Comparison of ENCODE assay signal across 8 mouse cellular contexts in the genomic region with DNA sequence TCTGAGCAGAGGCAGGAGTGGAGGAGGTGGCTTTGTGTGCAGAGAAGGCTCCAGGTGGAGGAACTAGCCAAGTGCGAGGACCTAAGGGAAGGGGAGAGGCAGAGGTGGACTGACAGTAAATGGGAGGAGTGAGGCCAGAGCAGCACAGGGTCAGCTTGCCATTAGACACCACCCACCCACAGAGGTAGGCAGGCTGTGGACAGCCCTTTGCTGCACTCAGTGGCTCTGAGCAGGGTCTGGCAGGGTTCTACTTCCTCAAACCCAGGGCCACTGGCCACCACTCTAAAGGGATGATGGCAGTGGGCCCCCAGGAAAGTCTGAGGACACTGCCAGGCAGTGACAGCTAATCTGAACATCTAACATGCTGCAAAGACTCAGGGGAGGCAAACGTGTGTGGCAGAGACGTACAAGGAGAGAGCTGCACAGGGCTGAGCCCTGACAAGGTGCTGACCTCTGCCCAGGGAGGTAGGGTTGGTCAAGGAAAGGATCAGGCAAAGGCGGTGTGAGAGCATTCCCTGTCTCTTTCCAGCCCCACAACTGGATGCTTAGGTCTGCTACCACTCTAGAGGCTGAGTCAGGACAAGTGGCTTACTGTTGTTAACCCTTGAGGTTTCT. TPM values are rescaled to one million over a fixed set of nuclear protein-coding genes. Genes with fewer than 3 reads are reported as not detected.
DNase-seq lines count a peak whose midpoint lies in the region; ATAC-seq and TF ChIP-seq lines count a peak whose summit lies in the region.
"Had no signal": no experiment of that assay in that cellular context is flagged by ENCODE, and none has a peak within 500 bp of the region (broad histone marks: within the 10 kb centered on the region; RNA-seq: fewer than 3 reads in every experiment).

No protein-coding gene starts in this region.

- 43% methylated on average over 4 of the region's 4 CpGs for whole genome bisulfite sequencing in kidney, postnatal 0 days
- WGBS in embryonic facial prominence, embryonic 11.5 days: 77% methylated on average over 4 of the region's 4 CpGs
- WGBS in hindbrain, embryonic 13.5 days: 72% methylated on average over 4 of the region's 4 CpGs
- 40% methylated on average over 4 of the region's 4 CpGs for WGBS in liver, postnatal 0 days (ENCODE audit: insufficient replicate concordance)

- H3K4me3 ChIP-seq in kidney, postnatal 0 days (replicated peaks; ENCODE audit: low read depth, low read length): 0 out of 2 replicates have a peak overlapping the region, but pooled peaks have one; percentile 44
- H3K4me3 ChIP-seq in embryonic facial prominence, embryonic 11.5 days (ENCODE audit: low read depth, low read length): no peak overlapping the region
- no peak overlapping the region for H3K4me3 ChIP-seq in hindbrain, embryonic 13.5 days
- H3K4me3 ChIP-seq in liver, postnatal 0 days (ENCODE audit: low read depth, low read length): peak overlapping the region; percentile 84

- H3K4me1 ChIP-seq in kidney, postnatal 0 days (replicated peaks; ENCODE audit: insufficient read depth, low read length): peaks cover 27% of the 10 kb centered on the region
- peaks cover 6% of the 10 kb centered on the region for H3K4me1 ChIP-seq in embryonic facial prominence, embryonic 11.5 days (ENCODE audit: control insufficient read depth, insufficient read depth, low read length)
- H3K4me1 ChIP-seq in hindbrain, embryonic 13.5 days (replicated peaks): peaks cover 46% of the 10 kb centered on the region
- H3K4me1 ChIP-seq in liver, postnatal 0 days (ENCODE audit: insufficient read depth): peaks cover 24% of the 10 kb centered on the region

- no peak for ATAC-seq in kidney, postnatal 0 days (replicated peaks; ENCODE audit: low FRiP score, low read depth)
- ATAC-seq in embryonic facial prominence, embryonic 11.5 days (replicated peaks; ENCODE audit: insufficient number of reproducible peaks, low FRiP score, low TSS enrichment, low read depth): no peak
- ATAC-seq in hindbrain, embryonic 13.5 days (ENCODE audit: low FRiP score): no peak
- ATAC-seq in liver, postnatal 0 days: no peak

- H3K9me3 ChIP-seq in kidney, postnatal 0 days (replicated peaks; ENCODE audit: low read length): no peaks in the 10 kb centered on the region
- no peaks in the 10 kb centered on the region for H3K9me3 ChIP-seq in embryonic facial prominence, embryonic 11.5 days (replicated peaks; ENCODE audit: control insufficient read depth, low read length)
- no peaks in the 10 kb centered on the region for H3K9me3 ChIP-seq in hindbrain, embryonic 13.5 days
- H3K9me3 ChIP-seq in liver, postnatal 0 days (ENCODE audit: low read length): no peaks in the 10 kb centered on the region

- H3K4me2 ChIP-seq in kidney, postnatal 0 days (ENCODE audit: low read length): peak overlapping the region; percentile 70
- H3K4me2 ChIP-seq in embryonic facial prominence, embryonic 11.5 days (ENCODE audit: low read depth, low read length): peak overlapping the region; percentile 2; the same call in 1 of the 2 replicates
- H3K4me2 ChIP-seq in hindbrain, embryonic 13.5 days: peak overlapping the region; percentile 99; the same call in 1 of the 2 replicates
- H3K4me2 ChIP-seq in liver, postnatal 0 days (ENCODE audit: low read depth, low read length): peak overlapping the region; percentile 91

- no peak overlapping the region for H3K27ac ChIP-seq in kidney, postnatal 0 days
- no peak overlapping the region for H3K27ac ChIP-seq in embryonic facial prominence, embryonic 11.5 days (replicated peaks; ENCODE audit: low read depth, low read length)
- no peak overlapping the region for H3K27ac ChIP-seq in hindbrain, embryonic 13.5 days
- peak overlapping the region; percentile 92 for H3K27ac ChIP-seq in liver, postnatal 0 days (ENCODE audit: low read depth)

- no peak for DNase-seq in kidney, postnatal 0 days (ENCODE audit: low spot score)
- DNase-seq in kidney, postnatal 10 days: no peak
- no peak for DNase-seq in embryonic facial prominence, embryonic 11.5 days (ENCODE audit: low spot score)
- DNase-seq in liver, postnatal 0 days: peak; percentile 21
- DNase-seq in cerebellum, adult 9-10 months: no peak
- DNase-seq in cerebellum, postnatal 10 days: no peak
- DNase-seq: cerebellum, postnatal 36 days had no signal

- no peak for TF ChIP-seq EP300 in liver, postnatal 0 days (IDR thresholded peaks at IDR 0.05; ENCODE audit: low read depth)

- peaks cover 23% of the 10 kb centered on the region for H3K36me3 ChIP-seq in kidney, postnatal 0 days (ENCODE audit: insufficient read depth, low read length)
- H3K36me3 ChIP-seq in embryonic facial prominence, embryonic 11.5 days (replicated peaks; ENCODE audit: control insufficient read depth, insufficient read depth, low read depth, low read length): peaks cover 13% of the 10 kb centered on the region
- peaks cover 66% of the 10 kb centered on the region for H3K36me3 ChIP-seq in hindbrain, embryonic 13.5 days
- peaks cover 39% of the 10 kb centered on the region for H3K36me3 ChIP-seq in liver, postnatal 0 days (replicated peaks; ENCODE audit: insufficient read depth, low read length)

- no peaks in the 10 kb centered on the region for H3K27me3 ChIP-seq in kidney, postnatal 0 days (ENCODE audit: insufficient read depth, low read length)
- H3K27me3 ChIP-seq in embryonic facial prominence, embryonic 11.5 days (ENCODE audit: control insufficient read depth, insufficient read depth, low read length): no peaks in the 10 kb centered on the region
- H3K27me3 ChIP-seq in hindbrain, embryonic 13.5 days: no peaks in the 10 kb centered on the region
- H3K27me3 ChIP-seq in liver, postnatal 0 days (ENCODE audit: insufficient read depth, low read length): no peaks in the 10 kb centered on the region

- no peak for TF ChIP-seq CTCF in kidney, postnatal 0 days (IDR thresholded peaks at IDR 0.05; ENCODE audit: low read depth)
- TF ChIP-seq CTCF in liver, postnatal 0 days (IDR thresholded peaks at IDR 0.05; ENCODE audit: low read depth): no peak

- no peak overlapping the region for H3K9ac ChIP-seq in kidney, postnatal 0 days (ENCODE audit: low read depth, low read length)
- H3K9ac ChIP-seq in embryonic facial prominence, embryonic 11.5 days (replicated peaks; ENCODE audit: low read length): no peak overlapping the region
- peak overlapping the region; percentile 100; the same call in 1 of the 2 replicates for H3K9ac ChIP-seq in hindbrain, embryonic 13.5 days
- H3K9ac ChIP-seq in liver, postnatal 0 days (replicated peaks): peak overlapping the region; percentile 88

RNA-seq across cellular contexts. Expression of gene Ehbp1l1, which starts 2.1 kb away (rescaled TPM):
- polyA plus RNA-seq in kidney, postnatal 0 days (2015; fragmentation: Nextera tagmentation; extraction: Ambion mirVana): 14.3 and 15.0 TPM in 2 replicates
- polyA plus RNA-seq in embryonic facial prominence, embryonic 11.5 days (2014; fragmentation: Nextera tagmentation; extraction: Ambion mirVana): 4.5 and 5.5 TPM in 2 replicates
- 6.7 and 10.1 TPM in 2 replicates for polyA plus RNA-seq in hindbrain, embryonic 13.5 days (2015; fragmentation: Nextera tagmentation; extraction: Ambion mirVana)
- 38.5 and 42.5 TPM in 2 replicates for polyA plus RNA-seq in liver, postnatal 0 days (2015; fragmentation: Nextera tagmentation; extraction: Ambion mirVana)

RNA-seq across cellular contexts. Expression of gene Fam89b, which starts 5.4 kb away (rescaled TPM):
- 91.0 and 92.7 TPM in 2 replicates for polyA plus RNA-seq in kidney, postnatal 0 days (2015; fragmentation: Nextera tagmentation; extraction: Ambion mirVana)
- polyA plus RNA-seq in embryonic facial prominence, embryonic 11.5 days (2014; fragmentation: Nextera tagmentation; extraction: Ambion mirVana): 137 and 151 TPM in 2 replicates
- 184 and 187 TPM in 2 replicates for polyA plus RNA-seq in hindbrain, embryonic 13.5 days (2015; fragmentation: Nextera tagmentation; extraction: Ambion mirVana)
- polyA plus RNA-seq in liver, postnatal 0 days (2015; fragmentation: Nextera tagmentation; extraction: Ambion mirVana): 28.9 and 31.0 TPM in 2 replicates

RNA-seq across cellular contexts. Expression of gene Ltbp3, which starts 16.7 kb away (rescaled TPM):
- 22.3 and 23.9 TPM in 2 replicates for polyA plus RNA-seq in kidney, postnatal 0 days (2015; fragmentation: Nextera tagmentation; extraction: Ambion mirVana)
- 5.9 and 9.5 TPM in 2 replicates for polyA plus RNA-seq in embryonic facial prominence, embryonic 11.5 days (2014; fragmentation: Nextera tagmentation; extraction: Ambion mirVana)
- 10.6 and 11.2 TPM in 2 replicates for polyA plus RNA-seq in hindbrain, embryonic 13.5 days (2015; fragmentation: Nextera tagmentation; extraction: Ambion mirVana)
- 1.3 and 1.4 TPM in 2 replicates for polyA plus RNA-seq in liver, postnatal 0 days (2015; fragmentation: Nextera tagmentation; extraction: Ambion mirVana)

RNA-seq across cellular contexts. Expression of gene Kcnk7, which starts 19.9 kb away (rescaled TPM):
- polyA plus RNA-seq in kidney, postnatal 0 days (2015; fragmentation: Nextera tagmentation; extraction: Ambion mirVana): 0.32 and 0.33 TPM in 2 replicates
- polyA plus RNA-seq in embryonic facial prominence, embryonic 11.5 days (2014; fragmentation: Nextera tagmentation; extraction: Ambion mirVana): not detected in 2 replicates
- polyA plus RNA-seq in hindbrain, embryonic 13.5 days (2015; fragmentation: Nextera tagmentation; extraction: Ambion mirVana): 0.44 and 0.63 TPM in 2 replicates
- polyA plus RNA-seq in liver, postnatal 0 days (2015; fragmentation: Nextera tagmentation; extraction: Ambion mirVana): 0.17 and 0.18 TPM in 2 replicates

RNA-seq across cellular contexts. Expression of gene Pcnx3, which starts 35.3 kb away (rescaled TPM):
- polyA plus RNA-seq in kidney, postnatal 0 days (2015; fragmentation: Nextera tagmentation; extraction: Ambion mirVana): 14.8 and 15.0 TPM in 2 replicates
- 17.5 and 22.0 TPM in 2 replicates for polyA plus RNA-seq in embryonic facial prominence, embryonic 11.5 days (2014; fragmentation: Nextera tagmentation; extraction: Ambion mirVana)
- 21.3 and 24.4 TPM in 2 replicates for polyA plus RNA-seq in hindbrain, embryonic 13.5 days (2015; fragmentation: Nextera tagmentation; extraction: Ambion mirVana)
- polyA plus RNA-seq in liver, postnatal 0 days (2015; fragmentation: Nextera tagmentation; extraction: Ambion mirVana): 5.2 and 5.6 TPM in 2 replicates

Comparison
In these comparisons a context has a peak if more than half of its experiments do, and no peak if none do; other contexts are left out.
1. H3K4me2 ChIP-seq: peak in every context shown above with its lines; median percentile 99 in hindbrain, embryonic 13.5 days; 91 in liver, postnatal 0 days; 70 in kidney, postnatal 0 days; 2 in embryonic facial prominence, embryonic 11.5 days.
2. H3K4me3 ChIP-seq: peak in kidney, postnatal 0 days (single experiment) and liver, postnatal 0 days (single experiment); none in embryonic facial prominence, embryonic 11.5 days (single experiment) and hindbrain, embryonic 13.5 days (single experiment).
3. H3K9ac ChIP-seq: peak in hindbrain, embryonic 13.5 days (single experiment) and liver, postnatal 0 days (single experiment); none in kidney, postnatal 0 days (single experiment) and embryonic facial prominence, embryonic 11.5 days (single experiment).